Mouse (Mus musculus): ENCODE measurements around the gene Slc38a6.

Gene Slc38a6

GRCm38 (mm10) chr12:73286287-73287092 is at the start of gene Slc38a6, which contains the start of gene Trmt5:
Slc38a6 (plus strand) TSS chr12:73286779.
Trmt5 (minus strand) TSS chr12:73286710.
- in situ Hi-C loops (cut with MboI, MseI) = loop anchor here in 1 of 2 experiments (25.0 kb wide), 1 partner anchor 401 kb away; no protein-coding TSS in a partner anchor

GRCm38 (mm10) chr12:73241960-73242359 is 44.6 kb upstream of the Slc38a6 start:
- in situ Hi-C loops (cut with MboI, MseI) = no loop called here

DNA sequence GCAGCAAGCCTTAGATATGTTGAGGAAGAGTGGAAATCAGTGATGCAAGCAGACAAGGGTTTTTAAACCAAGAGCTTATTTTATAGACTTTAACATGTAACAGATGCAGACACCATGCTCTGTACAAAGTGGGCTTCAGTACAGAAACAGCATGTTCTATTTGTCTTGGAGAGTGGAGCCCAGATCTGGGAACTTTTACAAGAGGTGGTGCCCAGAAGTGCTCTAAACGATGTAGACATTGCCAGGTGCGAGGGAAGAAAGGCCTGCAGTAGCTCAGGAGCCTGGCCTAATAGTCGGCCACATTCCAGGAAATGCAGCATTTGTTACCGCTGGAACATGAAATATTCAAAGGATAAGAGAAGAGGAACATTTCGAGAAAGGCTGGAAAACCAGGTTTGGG is 40.9 kb upstream of the Slc38a6 start:
- in situ Hi-C loops (cut with MboI, MseI) = no loop called here

DNA sequence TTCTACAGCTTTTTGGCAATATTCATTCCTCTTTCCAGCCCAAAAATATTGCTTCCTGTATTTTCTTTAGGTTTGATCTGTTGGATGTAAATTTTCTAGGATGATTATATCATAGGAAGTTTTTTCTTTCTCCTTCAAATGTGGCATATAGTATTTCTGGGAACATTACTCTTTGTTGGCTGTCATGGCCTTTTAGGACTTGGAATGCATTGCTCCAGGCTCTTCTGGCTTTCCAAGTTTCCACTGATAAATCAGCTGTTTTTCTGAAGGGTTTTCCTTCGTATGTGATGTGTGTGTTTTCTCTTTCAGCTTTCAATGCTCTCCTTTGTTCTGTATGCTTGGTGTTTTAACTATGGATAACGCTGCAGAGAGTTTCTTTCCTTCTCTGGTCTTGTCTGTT is 31.6 kb upstream of the Slc38a6 start:
- in situ Hi-C loops (cut with MboI, MseI) = no loop called here

GRCm38 (mm10) chr12:73259269-73259668 is 27.3 kb upstream of the Slc38a6 start:
- in situ Hi-C loops (cut with MboI, MseI) = no loop called here

DNA sequence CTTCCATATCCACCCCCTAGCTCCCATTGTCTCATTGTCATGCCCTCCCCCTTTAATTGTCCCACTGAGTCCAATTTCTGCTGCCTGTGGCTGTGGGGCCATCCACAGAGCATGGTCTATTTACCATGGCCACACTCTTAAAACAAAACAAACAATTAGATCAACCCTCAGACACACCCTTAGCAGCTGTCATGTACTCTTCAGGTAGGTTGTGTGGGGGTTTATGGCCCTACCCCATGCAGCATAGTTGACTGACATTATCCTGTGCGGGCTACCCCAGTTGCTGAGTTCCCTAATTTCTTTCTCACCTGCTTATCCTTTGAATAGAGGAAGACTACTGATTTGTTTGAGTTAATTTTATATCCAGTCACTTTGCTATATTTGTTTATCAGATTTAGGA is 26.2 kb upstream of the Slc38a6 start:
- in situ Hi-C loops (cut with MboI, MseI) = no loop called here

DNA sequence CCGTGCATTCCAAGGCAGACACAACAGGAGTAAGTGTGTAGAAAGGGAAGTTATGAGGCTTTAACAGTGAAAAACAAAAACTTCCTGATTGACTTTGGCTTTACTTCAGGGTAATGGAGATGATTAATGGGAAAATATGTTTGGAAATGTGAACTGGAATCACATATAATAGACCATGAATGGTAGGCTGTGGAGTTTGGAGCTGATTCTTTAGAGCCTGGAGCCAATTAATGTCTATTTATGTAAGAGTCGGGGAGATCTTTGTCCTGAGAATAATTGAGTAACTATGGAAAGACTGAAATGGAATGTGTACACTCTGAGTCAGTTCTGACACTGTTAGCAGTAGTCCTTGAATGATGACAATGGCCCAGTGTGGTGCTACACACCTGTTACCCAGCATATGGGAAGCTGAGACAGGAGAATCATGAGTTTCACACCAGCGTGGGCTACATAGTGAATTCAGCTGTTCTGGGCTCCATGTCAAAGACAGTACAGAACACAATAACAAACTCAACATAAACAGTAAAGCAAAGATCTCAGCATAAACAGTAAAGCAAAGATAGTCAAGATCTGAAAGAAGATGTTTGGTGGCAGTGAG is 21.1 kb upstream of the Slc38a6 start:
- in situ Hi-C loops (cut with MboI, MseI) = no loop called here

DNA sequence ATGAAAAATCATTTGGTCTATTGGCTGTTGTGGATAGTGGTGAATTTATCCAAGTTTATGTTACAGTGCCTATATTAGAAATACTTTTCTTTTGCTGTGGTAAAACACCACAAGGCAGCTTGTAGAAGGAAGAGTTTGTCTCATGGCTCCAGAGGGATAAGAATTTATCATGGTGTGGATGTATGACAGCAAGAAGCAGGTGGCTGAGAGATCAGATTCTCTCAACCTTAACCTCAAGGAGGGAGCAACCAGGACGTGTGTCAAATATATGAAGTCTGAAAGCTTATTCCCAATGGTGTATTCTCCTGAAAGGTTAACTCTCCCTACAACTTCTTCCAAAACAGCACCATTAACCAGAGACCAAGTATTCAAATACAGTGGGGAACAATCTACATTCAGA is 20.0 kb upstream of the Slc38a6 start:
- in situ Hi-C loops (cut with MboI, MseI) = no loop called here

DNA sequence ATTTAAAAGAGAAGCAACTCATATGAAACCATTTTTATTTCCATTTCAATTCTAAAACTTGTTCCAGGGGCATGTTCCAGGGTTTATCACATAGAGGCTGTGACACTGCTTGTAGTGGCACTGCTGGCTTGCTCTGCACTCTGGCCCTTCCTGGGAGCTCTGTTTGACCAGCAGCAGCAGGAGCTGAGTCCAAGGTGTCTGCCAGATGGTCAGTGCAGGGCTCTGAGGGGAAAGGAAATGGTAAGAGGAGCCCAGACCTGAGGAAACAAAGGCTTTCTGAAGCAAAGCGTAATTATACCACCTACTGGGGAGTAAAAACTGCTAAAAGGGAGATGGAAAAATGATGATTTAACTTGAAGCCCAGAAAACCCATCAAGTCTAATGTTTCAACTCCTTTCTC is 18.1 kb upstream of the Slc38a6 start:
- in situ Hi-C loops (cut with MboI, MseI) = no loop called here

- in situ Hi-C loops (cut with MboI, MseI) = no loop called here
These were observed 17.0 kb upstream of the Slc38a6 start for GRCm38 (mm10) chr12:73269531-73269930.

DNA sequence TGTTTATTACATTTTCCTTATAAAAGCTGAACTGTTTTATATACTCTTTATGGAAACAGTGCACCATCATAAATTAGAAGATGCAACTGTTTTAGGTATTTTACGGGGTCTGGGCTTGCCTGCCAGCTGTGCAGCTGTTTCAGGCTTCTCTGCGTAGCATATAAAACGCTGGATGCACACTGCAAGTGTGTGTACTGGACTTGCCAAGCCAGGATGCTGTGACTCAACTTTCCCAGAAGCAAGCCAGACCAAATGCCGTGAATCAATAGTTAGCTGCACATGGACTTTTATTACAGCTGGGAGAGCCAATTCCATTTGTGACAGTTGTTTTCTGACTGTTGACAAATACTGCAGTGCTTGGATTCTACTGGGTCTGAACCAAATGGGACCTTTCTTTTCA is 16.6 kb upstream of the Slc38a6 start:
- in situ Hi-C loops (cut with MboI, MseI) = no loop called here

- in situ Hi-C loops (cut with MboI, MseI) = loop anchor here in 1 of 2 experiments (25.0 kb wide), 1 partner anchor 412 kb away; no protein-coding TSS in a partner anchor
These were observed 11.7 kb upstream of the Slc38a6 start for GRCm38 (mm10) chr12:73274921-73275320.

- in situ Hi-C loops (cut with MboI, MseI) = loop anchor here in 1 of 2 experiments (25.0 kb wide), 1 partner anchor 400 kb away; no protein-coding TSS in a partner anchor
These were observed 1.0 kb downstream of the Slc38a6 start for GRCm38 (mm10) chr12:73287609-73288008.

DNA sequence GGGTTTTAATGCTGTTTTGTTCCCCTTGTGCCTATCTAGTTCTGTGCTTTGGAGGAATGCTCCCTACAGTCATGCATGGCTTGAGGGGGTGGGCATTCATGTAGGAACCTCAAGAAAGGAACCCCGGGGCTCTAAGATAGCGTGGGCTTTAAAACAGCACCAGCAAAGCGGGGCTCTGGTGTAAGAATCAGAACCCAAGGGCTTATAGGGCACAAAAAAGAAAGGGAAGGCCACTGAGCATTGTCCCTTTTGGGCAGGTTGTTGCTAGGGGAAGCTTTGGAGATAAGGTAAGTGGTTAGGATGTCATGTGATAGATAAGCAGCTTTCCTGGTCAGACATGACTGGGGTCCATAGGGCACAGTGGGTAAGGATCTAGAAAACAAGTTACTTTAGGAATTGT is 2.0 kb downstream of the Slc38a6 start:
- in situ Hi-C loops (cut with MboI, MseI) = loop anchor here in 1 of 2 experiments (25.0 kb wide), 1 partner anchor 399 kb away; no protein-coding TSS in a partner anchor

DNA sequence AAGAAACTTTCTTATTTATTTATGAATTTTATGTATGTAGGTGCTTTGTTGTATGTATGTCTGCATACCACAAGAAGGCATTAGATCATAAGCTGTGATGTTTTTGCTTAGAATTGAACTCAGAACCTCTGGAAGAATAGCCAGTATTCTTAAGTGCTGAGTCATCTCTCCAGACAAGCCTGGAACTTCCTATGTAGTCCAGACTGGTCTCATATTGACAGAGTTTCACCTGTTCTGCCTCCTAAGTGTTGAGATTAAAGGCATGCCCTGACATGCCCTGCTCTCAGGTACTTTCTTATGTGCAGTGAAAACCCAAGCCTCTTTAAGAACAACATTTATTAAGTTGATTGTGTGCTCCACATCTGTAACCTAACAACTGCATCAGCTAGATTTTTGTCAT is 8.3 kb downstream of the Slc38a6 start:
- in situ Hi-C loops (cut with MboI, MseI) = loop anchor here in 1 of 2 experiments (25.0 kb wide), 1 partner anchor 392 kb away; no protein-coding TSS in a partner anchor

- in situ Hi-C loops (cut with MboI, MseI) = loop anchor here in 1 of 2 experiments (25.0 kb wide), 1 partner anchor 392 kb away; no protein-coding TSS in a partner anchor
These were observed 9.0 kb downstream of the Slc38a6 start for GRCm38 (mm10) chr12:73295505-73296140.

DNA sequence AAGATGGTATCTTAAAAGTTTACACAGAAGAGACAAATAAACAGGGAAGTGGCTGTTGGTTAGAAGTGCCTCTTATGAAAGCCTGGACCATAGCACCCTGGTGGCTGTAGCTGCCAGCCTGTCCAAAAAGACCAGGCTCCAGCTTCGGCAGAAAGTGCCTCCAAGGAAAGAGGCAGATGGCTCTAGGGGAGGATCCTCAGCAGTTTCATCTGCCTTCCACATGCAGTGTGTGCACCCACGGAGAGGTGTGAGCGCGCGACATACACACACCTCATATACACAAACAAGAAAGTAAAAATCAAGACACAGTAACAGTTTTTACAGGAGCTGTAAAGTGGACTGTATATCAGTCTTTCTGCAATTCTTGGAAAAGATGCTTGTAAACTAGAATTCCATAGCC is 12.0 kb downstream of the Slc38a6 start:
- in situ Hi-C loops (cut with MboI, MseI) = loop anchor here in 1 of 2 experiments (25.0 kb wide), 1 partner anchor 389 kb away; no protein-coding TSS in a partner anchor

DNA sequence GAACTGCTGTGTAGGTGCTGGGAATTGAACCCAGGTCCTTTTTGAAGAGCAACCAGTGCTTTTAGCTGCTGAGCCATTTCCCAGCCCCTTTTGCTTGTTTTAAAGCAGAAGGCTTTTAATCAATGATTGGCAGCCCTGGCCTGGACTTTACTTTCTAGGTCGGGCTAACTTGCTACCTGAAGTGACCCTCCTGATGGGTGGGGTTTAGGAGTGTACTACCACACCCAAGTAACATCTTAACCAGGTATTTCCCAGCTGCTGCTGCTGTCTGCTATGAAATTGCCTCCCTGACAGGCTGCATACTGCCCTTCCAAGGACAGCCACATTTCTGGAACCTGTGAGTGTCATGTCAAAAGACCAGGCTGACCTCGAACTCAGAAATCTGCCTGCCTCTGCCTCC is 14.0 kb downstream of the Slc38a6 start:
- in situ Hi-C loops (cut with MboI, MseI) = no loop called here

DNA sequence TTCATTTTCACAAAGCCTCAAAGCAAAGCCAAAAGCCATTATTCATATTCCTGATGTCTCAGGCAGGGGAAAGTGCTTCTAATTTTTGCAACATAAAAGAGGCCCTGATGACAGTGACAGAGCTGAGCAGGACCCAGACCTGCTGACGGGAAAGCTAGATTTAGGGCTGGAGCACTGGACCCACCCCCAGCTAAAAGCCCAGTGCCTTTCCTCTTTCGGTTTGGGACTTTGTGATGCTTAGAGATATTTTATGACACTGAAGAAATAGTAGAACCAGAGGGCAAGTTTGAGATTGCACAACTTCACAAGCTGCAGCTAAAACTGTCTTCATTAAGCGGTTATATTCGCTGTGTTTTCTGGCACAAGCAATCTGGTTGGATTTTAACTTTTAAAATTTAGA is 18.1 kb downstream of the Slc38a6 start:
- in situ Hi-C loops (cut with MboI, MseI) = no loop called here

GRCm38 (mm10) chr12:73307750-73308149 is 21.2 kb downstream of the Slc38a6 start:
- in situ Hi-C loops (cut with MboI, MseI) = no loop called here

DNA sequence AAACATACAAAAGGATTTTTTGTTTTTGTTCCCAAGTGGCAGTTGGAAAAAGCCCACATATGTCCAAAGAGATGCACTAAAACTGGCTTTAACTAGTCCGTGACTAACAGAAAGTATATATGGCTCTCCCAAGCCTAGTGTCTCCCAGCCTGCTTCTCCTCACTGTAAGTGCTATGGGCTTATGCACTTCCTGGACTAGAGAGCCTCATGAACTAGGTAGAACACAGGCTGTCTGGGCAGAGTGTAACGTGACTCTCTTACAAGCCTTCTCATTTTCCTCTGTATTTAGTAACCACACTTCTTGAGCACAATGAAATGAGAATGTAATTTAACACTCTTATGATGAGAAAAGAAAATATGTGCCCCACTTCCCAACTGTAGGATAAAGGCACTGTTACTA is 22.1 kb downstream of the Slc38a6 start:
- in situ Hi-C loops (cut with MboI, MseI) = no loop called here

Measured in T-helper 17 cell (primary cell).